Mouse (Mus musculus): ENCODE measurements at regions not wholly inside any gene's neighbourhood (a gene's known extent, or its start where the extent isn't known, plus 50 kb on each side); places are given as distances from the start of the nearest gene placed in this dataset.

DNA sequence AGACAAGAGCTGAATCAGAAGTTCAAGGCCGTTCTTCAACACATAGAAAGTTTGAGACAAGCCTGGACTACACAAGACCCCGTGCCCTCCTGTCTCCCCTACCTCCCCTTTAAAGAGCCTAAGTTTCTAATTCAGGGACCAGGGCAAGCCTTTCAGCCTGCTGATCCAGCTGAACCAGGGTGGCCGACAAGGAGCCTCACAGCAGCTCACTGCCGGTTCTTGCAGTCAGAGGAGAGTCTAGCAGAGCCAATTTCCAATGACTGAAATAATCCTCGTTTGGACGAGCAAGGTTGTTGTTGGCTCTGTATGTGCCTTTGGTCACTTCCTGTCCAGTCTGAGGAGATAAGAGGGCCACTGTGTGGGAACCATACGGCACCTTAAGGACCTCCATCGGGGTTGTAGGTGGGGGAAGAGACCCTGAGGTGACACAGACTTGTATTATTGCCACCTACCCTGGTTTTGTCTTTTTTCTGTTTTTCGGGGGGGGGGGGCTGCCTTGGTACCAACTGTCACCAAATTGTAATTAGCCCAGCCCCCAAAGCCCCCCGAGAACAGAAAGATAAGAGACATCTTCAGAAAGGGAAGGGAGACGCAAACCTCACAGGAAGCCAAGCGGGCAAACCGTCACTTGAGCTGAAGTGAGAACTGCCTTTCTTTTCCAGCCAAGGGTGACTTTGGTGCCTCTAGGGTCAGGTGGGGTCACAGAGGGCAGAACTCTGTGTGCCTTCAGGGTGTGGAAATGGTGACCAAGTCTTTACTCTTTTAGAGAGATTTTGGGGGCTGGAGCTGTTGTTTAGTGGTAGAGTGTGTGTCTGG, 58.1 kb upstream of the Cux1 start:
- Histone ChIP-seq H3K9ac (ENCODE audit: low read length) (no peak overlapping the region), H3K4me1 (ENCODE audit: control insufficient read depth in 2 of 2, insufficient read depth in 2 of 2, low read length in 2 of 2) (peaks cover 6 to 9% of the 10 kb centered on the region in 2 experiments), H3K4me3 (ENCODE audit: control insufficient read depth in 1 of 2, insufficient read depth in 1 of 2, low read depth in 1 of 2, low read length in 2 of 2) (no peak overlapping the region), H3K4me2 (ENCODE audit: low read length) (no peak overlapping the region), H3K27ac (replicated peaks in 1 of 2; ENCODE audit: control insufficient read depth in 1 of 2, insufficient read depth in 1 of 2, low read depth in 2 of 2, low read length in 2 of 2) (no peak overlapping the region), H3K9me3 (ENCODE audit: control insufficient read depth, low read length) (no peaks in the 10 kb centered on the region), H3K36me3 (ENCODE audit: control insufficient read depth, insufficient read depth, low read length) (no peaks in the 10 kb centered on the region), H3K27me3 (ENCODE audit: control insufficient read depth, insufficient read depth, low read length) (peaks cover 12% of the 10 kb centered on the region; the same call in 1 of the 2 replicates)
- WGBS: 43% methylated on average over 13 of the region's 13 CpGs
- ATAC-seq (ENCODE audit: insufficient number of reproducible peaks, insufficient read depth, low FRiP score, low read depth): no peak

DNA sequence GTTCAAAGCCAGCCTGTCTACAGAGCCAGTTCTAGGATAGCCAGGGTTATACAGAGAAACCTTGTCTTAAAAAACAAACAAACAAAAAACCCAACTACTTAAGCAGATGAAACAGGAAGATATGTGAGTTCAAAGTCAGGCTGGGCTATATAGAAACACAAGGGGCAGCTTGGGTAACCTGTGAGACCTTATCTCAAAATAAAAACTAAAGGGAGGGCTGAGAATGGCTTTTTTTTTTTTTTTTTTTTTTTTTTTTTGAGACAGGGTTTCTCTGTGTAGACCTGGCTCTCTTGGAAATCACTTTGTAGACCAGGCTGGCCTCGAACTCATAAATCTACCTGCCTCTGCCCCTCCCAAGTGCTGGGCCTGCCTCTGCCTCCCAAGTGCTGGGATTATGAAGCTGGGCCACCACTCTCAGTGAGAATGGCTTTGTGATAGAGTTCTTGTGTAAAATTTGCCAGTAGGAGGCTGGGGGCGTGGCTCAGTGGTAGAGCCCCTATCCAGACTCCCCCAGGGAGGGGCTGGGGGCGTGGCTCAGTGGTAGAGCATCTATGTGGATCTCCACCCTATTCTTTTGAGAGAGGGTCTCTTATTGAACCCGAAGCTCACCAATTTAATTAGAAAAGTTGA, 59.0 kb upstream of the Cux1 start:
- no peak overlapping the region for H3K27ac ChIP-seq (replicated peaks in 1 of 2; ENCODE audit: control insufficient read depth in 1 of 2, insufficient read depth in 1 of 2, low read depth in 2 of 2, low read length in 2 of 2)
- peaks cover 12% of the 10 kb centered on the region; the same call in 1 of the 2 replicates for H3K27me3 ChIP-seq (ENCODE audit: control insufficient read depth, insufficient read depth, low read length)
- H3K4me2 ChIP-seq (ENCODE audit: low read length): no peak overlapping the region
- no peak overlapping the region for H3K9ac ChIP-seq (ENCODE audit: low read length)
- peaks cover 5 to 6% of the 10 kb centered on the region in 2 experiments; a peak in 3 of 4 replicates for H3K4me1 ChIP-seq (ENCODE audit: control insufficient read depth in 2 of 2, insufficient read depth in 2 of 2, low read length in 2 of 2)
- ATAC-seq (ENCODE audit: insufficient number of reproducible peaks, insufficient read depth, low FRiP score, low read depth): no peak; the same call in 1 of the 2 replicates
- WGBS: 46% methylated on average over 4 of the region's 4 CpGs
- no peaks in the 10 kb centered on the region for H3K9me3 ChIP-seq (ENCODE audit: control insufficient read depth, low read length)
- no peak overlapping the region for H3K4me3 ChIP-seq (ENCODE audit: control insufficient read depth in 1 of 2, insufficient read depth in 1 of 2, low read depth in 1 of 2, low read length in 2 of 2)
- no peaks in the 10 kb centered on the region for H3K36me3 ChIP-seq (ENCODE audit: control insufficient read depth, insufficient read depth, low read length)

DNA sequence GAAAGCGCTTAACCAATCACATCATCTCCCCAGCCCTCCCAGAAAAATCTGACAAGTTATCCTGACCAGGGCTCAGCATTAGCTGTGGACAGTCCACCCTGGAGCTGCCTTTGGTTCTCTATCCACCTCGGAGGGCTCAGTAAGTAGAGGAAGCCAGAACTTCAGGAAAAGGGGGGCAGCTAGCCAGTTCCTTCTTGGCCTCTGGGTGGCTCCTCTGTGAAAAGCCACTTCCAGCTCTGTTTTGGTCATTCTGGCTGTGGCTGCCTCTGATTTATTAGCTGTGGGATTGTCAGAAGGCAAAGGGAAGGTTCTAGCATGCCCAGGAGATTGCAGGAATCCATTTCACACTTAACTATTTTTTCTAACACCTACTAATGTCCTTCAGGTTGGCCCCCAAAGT, 59.6 kb upstream of the Cux1 start:
- H3K4me3 ChIP-seq (ENCODE audit: control insufficient read depth in 1 of 2, insufficient read depth in 1 of 2, low read depth in 1 of 2, low read length in 2 of 2): no peak overlapping the region
- no peaks in the 10 kb centered on the region for H3K9me3 ChIP-seq (ENCODE audit: control insufficient read depth, low read length)
- H3K36me3 ChIP-seq (ENCODE audit: control insufficient read depth, insufficient read depth, low read length): no peaks in the 10 kb centered on the region
- 52% methylated on average over 2 of the region's 2 CpGs for WGBS
- H3K4me1 ChIP-seq (ENCODE audit: control insufficient read depth in 2 of 2, insufficient read depth in 2 of 2, low read length in 2 of 2): peaks cover 5 to 6% of the 10 kb centered on the region in 2 experiments; a peak in 3 of 4 replicates
- no peak for ATAC-seq (ENCODE audit: insufficient number of reproducible peaks, insufficient read depth, low FRiP score, low read depth)
- H3K9ac ChIP-seq (ENCODE audit: low read length): no peak overlapping the region
- H3K27me3 ChIP-seq (ENCODE audit: control insufficient read depth, insufficient read depth, low read length): peaks cover 12% of the 10 kb centered on the region; the same call in 1 of the 2 replicates
- no peak overlapping the region for H3K27ac ChIP-seq (replicated peaks in 1 of 2; ENCODE audit: control insufficient read depth in 1 of 2, insufficient read depth in 1 of 2, low read depth in 2 of 2, low read length in 2 of 2)
- no peak overlapping the region for H3K4me2 ChIP-seq (ENCODE audit: low read length)

DNA sequence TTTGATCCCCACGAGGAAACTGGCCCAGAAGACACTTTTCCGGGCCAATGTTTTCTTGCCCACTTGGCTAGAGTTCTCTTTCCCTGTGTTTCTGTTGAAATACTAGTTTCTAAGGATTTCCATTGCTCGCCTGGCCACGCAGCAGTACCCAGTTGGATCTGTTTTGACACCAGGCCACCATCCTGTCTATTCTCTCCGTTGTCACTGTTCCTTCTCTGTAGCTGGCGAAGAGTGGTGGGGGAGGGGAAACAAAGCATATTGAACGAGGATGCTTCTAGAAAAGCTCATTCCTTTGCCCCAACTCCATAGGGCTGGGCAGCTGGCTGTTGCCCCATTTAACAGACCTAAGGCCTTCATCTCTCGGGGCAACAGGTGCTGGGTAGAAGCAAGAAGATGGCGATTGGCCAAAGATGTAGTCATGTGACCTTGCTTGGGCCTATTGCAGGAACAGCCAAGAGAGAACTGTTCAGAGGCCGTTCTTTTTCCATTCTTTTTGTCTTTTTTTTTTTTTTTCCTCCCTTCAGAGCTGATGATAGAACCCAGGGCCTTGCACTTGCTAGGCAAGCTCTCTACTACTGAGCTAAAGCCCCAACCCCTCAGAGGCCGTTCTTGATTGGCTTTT, 60.5 kb upstream of the Cux1 start:
- H3K9me3 ChIP-seq (ENCODE audit: control insufficient read depth, low read length): no peaks in the 10 kb centered on the region
- 0 out of 2 replicates have a peak, but pooled peaks cover 12% of the 10 kb centered on the region for H3K27me3 ChIP-seq (ENCODE audit: control insufficient read depth, insufficient read depth, low read length)
- no peak for ATAC-seq (ENCODE audit: insufficient number of reproducible peaks, insufficient read depth, low FRiP score, low read depth)
- no peak overlapping the region for H3K27ac ChIP-seq (replicated peaks in 1 of 2; ENCODE audit: control insufficient read depth in 1 of 2, insufficient read depth in 1 of 2, low read depth in 2 of 2, low read length in 2 of 2)
- WGBS: 70% methylated on average over 11 of the region's 11 CpGs
- peaks cover 2 to 3% of the 10 kb centered on the region in 2 experiments; a peak in 3 of 4 replicates for H3K4me1 ChIP-seq (ENCODE audit: control insufficient read depth in 2 of 2, insufficient read depth in 2 of 2, low read length in 2 of 2)
- no peak overlapping the region for H3K4me2 ChIP-seq (ENCODE audit: low read length)
- H3K4me3 ChIP-seq (ENCODE audit: control insufficient read depth in 1 of 2, insufficient read depth in 1 of 2, low read depth in 1 of 2, low read length in 2 of 2): no peak overlapping the region
- no peaks in the 10 kb centered on the region for H3K36me3 ChIP-seq (ENCODE audit: control insufficient read depth, insufficient read depth, low read length)
- no peak overlapping the region for H3K9ac ChIP-seq (ENCODE audit: low read length)

DNA sequence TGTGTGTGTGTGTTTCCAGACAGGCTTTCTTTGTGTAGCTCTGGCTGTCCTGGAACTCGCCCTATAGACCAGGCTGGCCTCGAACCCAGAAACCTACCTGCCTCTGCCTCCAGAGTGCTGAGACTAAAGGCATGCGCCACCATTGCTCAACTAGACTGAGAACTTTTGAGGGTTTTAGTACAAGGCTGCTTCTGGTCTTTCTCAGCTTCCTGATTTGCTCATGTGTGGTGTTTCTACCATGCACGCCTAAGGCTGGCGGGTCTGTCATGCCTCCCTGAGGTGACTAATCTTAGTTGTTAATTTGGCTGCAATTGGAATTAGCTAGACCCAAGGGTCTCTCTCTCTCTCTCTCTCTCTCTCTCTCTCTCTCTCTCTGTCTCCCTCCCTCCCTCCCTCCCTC, 61.2 kb upstream of the Cux1 start:
- no peak overlapping the region for H3K9ac ChIP-seq (ENCODE audit: low read length)
- no peak overlapping the region for H3K27ac ChIP-seq (replicated peaks in 1 of 2; ENCODE audit: control insufficient read depth in 1 of 2, insufficient read depth in 1 of 2, low read depth in 2 of 2, low read length in 2 of 2)
- no peaks in the 10 kb centered on the region for H3K36me3 ChIP-seq (ENCODE audit: control insufficient read depth, insufficient read depth, low read length)
- H3K9me3 ChIP-seq (ENCODE audit: control insufficient read depth, low read length): no peaks in the 10 kb centered on the region
- 86% methylated on average over 5 of the region's 5 CpGs for WGBS
- H3K27me3 ChIP-seq (ENCODE audit: control insufficient read depth, insufficient read depth, low read length): peaks cover 13% of the 10 kb centered on the region; the same call in 1 of the 2 replicates
- no peaks in the 10 kb centered on the region for H3K4me1 ChIP-seq (ENCODE audit: control insufficient read depth in 2 of 2, insufficient read depth in 2 of 2, low read length in 2 of 2)
- ATAC-seq (ENCODE audit: insufficient number of reproducible peaks, insufficient read depth, low FRiP score, low read depth): no peak
- H3K4me3 ChIP-seq (ENCODE audit: control insufficient read depth in 1 of 2, insufficient read depth in 1 of 2, low read depth in 1 of 2, low read length in 2 of 2): no peak overlapping the region
- no peak overlapping the region for H3K4me2 ChIP-seq (ENCODE audit: low read length)

DNA sequence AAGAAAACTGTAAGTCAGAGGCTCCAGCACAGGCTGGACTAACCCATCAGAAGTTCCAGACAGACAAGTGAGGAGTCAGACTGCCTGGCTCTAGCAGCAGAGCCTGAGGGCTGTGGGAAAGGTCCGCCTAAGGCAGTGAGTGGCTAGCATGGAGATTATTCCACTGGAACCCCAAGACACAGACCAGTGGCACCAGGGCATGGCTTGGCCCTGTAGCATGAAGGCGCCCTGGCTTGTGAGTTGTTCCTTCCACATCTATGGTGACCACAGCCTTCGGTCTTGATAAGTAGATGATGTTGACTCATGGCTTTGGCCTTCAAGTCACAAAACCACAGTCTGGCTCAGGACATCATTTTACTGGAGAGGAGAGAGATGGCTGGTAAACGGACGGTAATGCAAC, 60.7 kb upstream of the Myl10 start:
- no peaks in the 10 kb centered on the region for H3K4me1 ChIP-seq (ENCODE audit: control insufficient read depth in 2 of 2, insufficient read depth in 2 of 2, low read length in 2 of 2)
- H3K4me3 ChIP-seq (ENCODE audit: control insufficient read depth in 1 of 2, insufficient read depth in 1 of 2, low read depth in 1 of 2, low read length in 2 of 2): no peak overlapping the region
- H3K27me3 ChIP-seq (ENCODE audit: control insufficient read depth, insufficient read depth, low read length): peaks cover 3% of the 10 kb centered on the region; the same call in 1 of the 2 replicates
- H3K9me3 ChIP-seq (ENCODE audit: control insufficient read depth, low read length): no peaks in the 10 kb centered on the region
- no peak overlapping the region for H3K27ac ChIP-seq (replicated peaks in 1 of 2; ENCODE audit: control insufficient read depth in 1 of 2, insufficient read depth in 1 of 2, low read depth in 2 of 2, low read length in 2 of 2)
- ATAC-seq (ENCODE audit: insufficient number of reproducible peaks, insufficient read depth, low FRiP score, low read depth): no peak
- no peak overlapping the region for H3K9ac ChIP-seq (ENCODE audit: low read length)
- no peak overlapping the region for H3K4me2 ChIP-seq (ENCODE audit: low read length)
- H3K36me3 ChIP-seq (ENCODE audit: control insufficient read depth, insufficient read depth, low read length): no peaks in the 10 kb centered on the region
- 81% methylated on average over 5 of the region's 5 CpGs for WGBS

DNA sequence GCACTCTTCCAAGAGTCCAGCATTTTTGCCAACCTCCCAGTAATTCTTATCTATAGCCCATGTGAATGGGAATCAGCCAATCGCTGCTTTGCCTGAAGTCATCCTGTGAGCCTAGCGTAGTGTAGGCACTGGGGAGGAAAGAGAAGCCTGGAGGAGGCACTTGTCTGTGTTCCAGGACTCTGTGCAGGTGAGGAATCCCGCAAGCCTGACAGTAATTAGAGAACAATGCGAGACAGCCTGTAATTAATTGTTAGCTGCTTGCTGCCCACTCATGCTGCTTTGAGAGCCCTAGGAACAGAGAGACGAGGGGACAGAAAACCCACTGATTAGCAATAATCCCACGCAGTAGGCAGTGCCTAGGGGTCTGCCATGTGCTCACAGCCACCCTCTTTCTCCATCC, 59.0 kb upstream of the Myl10 start:
- Histone ChIP-seq H3K4me2 (ENCODE audit: low read length) (no peak overlapping the region), H3K9ac (ENCODE audit: low read length) (no peak overlapping the region), H3K27ac (replicated peaks in 1 of 2; ENCODE audit: control insufficient read depth in 1 of 2, insufficient read depth in 1 of 2, low read depth in 2 of 2, low read length in 2 of 2) (no peak overlapping the region), H3K4me3 (ENCODE audit: control insufficient read depth in 1 of 2, insufficient read depth in 1 of 2, low read depth in 1 of 2, low read length in 2 of 2) (no peak overlapping the region), H3K27me3 (ENCODE audit: control insufficient read depth, insufficient read depth, low read length) (peaks cover 3% of the 10 kb centered on the region; the same call in 1 of the 2 replicates), H3K9me3 (ENCODE audit: control insufficient read depth, low read length) (no peaks in the 10 kb centered on the region), H3K4me1 (ENCODE audit: control insufficient read depth in 2 of 2, insufficient read depth in 2 of 2, low read length in 2 of 2) (no peaks in the 10 kb centered on the region), H3K36me3 (ENCODE audit: control insufficient read depth, insufficient read depth, low read length) (no peaks in the 10 kb centered on the region)
- WGBS: 73% methylated on average over 6 of the region's 6 CpGs
- no peak for ATAC-seq (ENCODE audit: insufficient number of reproducible peaks, insufficient read depth, low FRiP score, low read depth)

Data from heart, embryonic 14.5 days (tissue).